Mouse (Mus musculus) gonadal fat pad, adult 2 months (tissue): Measurements from ENCODE around the gene Krt79. TPM values are rescaled to one million over a fixed set of nuclear protein-coding genes. Genes with fewer than 3 reads are reported as not detected.

Experiments used
- DNase-seq: peaks from one replicate; pipeline ENCODE4 v3.0.0-alpha.2; 2012; ENCODE audit warnings: low read depth
- polyA plus RNA-seq: library from polyadenylated mRNA; depleted of rRNA; stranded (reverse); fragments of >200 nt; gene quantifications from 2 replicates; pipeline ENCODE4 v1.2.3, GENCODE M21; 2012; rRNA removed

Gene Krt79
- polyA plus RNA-seq = 3.8 and 9.8 TPM in 2 replicates

DNA sequence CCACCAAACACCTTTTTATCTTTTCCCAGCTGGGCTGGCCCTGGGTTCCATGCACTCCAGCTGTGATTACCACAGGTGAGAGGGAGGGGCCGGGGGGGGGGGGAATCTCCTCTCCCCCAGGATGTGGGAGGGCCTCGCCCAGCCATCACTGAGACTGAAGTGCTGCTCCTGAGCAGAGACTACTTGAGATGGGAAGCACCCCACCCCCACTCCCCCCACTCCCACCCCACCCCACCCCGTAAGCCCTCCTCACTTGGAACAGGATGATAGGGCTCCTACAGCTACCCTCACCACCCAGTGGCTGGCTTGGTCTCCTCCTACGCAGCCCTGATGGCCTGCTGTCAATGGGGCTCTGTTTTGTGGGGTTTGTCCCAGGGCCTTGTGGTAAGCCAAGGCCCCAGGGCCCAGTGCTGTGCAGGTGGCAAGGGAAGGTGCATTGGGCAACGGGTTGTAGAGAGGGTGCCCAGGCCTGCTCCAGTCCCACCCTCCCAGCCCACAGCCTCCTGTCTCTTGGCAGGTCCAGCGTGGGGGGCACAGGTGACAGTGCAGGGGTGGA lies at the start of gene Krt79:
TSS of gene Krt79 (minus strand) at position 51 of the 556 bp plus-strand sequence.
- no peak for DNase-seq

DNA sequence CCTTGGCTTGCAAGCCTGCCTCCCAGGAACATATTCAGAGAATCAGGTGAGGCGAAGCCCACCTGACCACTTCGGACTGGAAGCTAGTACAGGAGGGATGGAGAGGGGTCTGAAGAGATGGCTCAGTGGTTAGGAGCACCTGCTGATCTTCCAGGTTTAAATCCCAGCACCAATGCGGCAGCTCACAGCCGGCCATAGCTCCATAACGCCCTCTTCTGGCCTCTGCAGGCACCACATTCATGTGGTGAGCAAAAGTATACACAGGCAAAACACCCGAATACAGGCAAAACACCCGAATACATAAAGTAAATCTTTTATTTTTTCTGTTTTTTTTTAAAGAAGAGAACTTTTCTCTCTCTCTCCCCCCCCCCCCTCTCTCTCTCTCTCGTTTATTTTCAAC lies 48.6 kb upstream of the Krt79 start:
- DNase-seq = no peak

DNA sequence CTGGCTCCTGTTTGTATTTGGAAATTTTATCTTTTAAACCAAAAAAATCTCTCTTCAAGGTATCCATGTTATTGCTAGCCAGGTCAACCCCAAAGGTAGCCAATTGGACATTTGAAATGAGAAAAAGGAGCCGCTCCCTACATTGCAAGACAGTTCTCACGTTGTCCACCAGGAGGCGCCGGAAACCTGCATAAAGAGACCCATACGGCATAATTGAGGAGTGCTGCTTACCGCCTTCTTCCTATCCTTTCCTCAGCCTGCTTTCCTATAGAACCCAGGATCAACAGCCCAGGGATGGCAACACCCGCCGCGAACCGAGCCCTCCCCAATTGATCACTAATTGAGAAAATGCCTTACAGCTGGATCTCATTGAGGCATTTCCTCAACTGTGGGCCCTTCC lies 48.0 kb upstream of the Krt79 start:
- DNase-seq = no peak

DNA sequence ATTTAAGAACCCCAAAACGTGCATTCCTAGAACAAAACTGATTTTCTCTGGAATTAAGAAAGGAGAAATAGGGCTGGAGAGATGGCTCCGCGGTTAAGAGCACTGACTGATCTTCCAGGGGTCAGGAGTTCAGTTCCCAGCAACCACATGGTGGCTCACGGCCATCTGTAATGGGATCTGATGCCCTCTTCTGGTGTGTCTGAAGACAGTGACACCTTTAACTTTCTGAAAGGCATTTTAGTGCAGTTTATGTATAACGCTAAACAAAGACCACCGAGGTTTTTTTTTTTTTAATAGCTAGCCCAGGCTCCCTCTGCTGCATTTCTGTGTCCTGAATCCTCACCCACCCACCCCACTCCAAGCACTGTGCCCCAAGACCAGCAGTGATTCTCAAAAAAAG lies 44.6 kb upstream of the Krt79 start:
- no peak for DNase-seq

DNA sequence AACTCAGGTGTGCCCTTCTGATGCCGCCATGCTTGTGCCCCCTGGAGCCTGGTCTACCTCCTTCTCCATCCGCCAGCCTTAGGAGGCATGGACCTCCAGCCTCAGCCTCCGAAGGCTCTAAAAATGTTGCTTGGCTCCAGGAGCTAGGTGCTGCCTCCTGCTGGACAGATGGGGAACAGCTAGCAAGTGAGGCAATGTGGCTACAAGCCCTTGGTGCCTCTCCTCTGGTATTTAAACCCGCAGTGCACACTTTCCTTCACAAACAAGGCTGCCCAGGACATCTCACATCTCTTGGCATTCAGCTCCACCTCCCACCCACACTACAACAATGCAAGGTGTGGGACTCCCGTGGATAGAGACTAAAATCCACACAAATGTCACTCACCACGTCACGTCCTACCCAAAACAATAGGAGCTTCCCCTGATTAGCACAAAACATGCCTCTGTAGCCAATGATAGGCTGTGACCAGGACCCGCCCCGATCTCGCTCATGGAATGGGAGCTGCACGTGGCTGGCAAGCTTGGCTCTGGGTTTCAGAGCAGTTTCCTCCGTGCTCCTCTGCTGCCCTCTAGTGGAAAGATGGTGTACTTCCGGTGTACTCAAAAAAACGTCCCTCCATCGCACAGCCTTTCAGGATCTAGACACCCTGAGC lies 44.0 kb upstream of the Krt79 start:
- no peak for DNase-seq

DNA sequence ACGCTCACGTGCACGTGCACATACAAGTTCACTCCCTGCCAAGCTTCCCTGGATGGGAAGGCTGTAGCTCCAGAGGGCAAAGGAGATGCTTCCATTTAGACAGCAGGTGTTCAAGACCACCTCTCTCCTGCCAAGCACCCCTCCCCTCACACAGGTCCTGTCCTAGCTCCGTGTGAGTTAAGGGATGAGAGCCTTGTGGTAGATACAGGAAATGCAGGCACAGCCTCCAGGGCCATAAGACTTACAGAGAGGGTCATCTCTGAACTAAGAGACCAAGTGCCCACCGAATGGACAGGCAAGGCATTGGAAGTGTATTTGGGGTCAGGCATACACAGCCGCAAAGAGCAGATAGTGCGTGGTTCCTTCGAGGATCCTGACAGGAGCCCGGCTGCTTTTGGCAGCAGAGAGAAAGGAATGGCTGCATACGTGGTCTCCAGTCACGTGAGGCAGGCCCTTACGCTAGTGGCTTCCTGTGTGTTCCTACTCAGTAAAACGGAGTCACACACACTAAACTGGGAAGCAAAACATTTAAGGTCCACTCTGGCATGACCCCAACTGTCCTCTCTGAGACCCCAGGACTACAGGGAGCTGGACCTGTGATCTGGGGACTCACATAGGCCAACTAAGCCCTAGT lies 43.3 kb upstream of the Krt79 start:
- no peak for DNase-seq

DNA sequence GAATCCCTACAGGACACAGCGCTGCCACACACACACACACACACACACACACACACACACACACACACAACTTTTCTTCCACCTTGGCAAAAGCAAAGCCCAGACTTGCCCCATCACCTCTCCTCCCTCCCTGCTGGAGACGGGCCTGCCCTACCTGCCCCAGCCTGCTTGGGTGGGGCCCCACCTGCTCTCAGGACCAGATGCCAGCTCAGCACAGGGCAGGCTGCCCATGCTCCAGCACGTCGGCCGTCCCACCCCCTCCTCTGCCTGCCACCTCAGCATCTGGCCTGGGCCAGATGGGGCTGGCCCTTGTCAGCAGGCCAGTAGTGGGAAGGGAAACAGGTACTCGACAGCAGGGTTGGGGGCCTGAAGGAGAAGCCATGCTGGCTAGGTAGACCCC lies 40.7 kb upstream of the Krt79 start:
- no peak for DNase-seq

DNA sequence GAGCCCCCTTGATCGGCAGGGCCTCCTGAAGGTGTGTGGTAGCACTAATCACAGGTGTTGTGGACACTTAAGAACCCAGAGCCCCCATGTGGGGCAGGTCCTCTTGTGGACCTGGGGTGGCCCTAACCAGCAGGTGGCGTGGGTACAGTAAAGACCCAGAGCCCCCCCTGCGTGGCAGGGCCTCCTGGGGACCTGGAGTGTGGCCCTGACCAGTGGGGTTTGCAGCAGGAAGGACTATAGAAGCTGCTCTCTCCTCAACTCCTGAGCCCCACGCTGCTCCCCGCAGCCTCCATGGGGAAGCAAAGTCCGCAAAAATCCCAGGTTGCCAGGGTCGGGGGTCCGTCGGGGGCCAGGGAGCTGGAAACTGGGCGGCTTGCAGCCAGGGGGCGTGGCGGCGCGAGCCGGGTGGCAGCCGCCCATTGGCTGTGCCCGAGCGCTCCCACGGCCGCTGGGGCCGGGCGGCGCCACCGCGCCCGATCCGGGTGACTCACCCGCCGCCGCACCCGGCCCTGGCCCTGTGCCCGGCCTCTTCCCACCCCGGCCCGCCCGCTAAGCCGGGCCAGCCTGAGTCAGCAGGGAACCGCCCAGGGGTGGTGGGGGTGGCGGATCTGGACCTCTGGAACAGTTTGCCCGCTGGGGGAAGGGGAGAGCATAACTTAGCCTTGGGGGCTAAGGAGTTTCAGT lies 37.1 kb upstream of the Krt79 start:
- DNase-seq = no peak

DNA sequence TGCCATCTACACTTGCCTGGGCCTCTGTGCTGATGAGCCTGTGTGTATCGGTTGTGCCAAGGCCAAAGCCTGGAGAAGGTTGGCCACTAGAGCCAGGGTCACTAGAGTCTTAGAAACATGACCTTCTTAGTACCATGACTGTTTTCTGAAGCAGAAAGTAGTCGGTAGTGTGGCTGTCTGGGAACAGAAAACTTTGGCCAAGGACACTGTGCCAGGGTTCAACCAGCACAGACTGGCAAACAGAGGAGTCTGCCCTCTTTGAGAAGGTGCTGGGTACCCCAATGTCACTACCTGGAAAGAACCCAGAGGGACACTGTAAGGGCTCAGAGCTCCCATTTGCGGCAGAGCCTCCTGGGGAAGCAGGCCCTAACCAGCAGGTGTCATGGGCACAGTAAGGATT lies 36.5 kb upstream of the Krt79 start:
- no peak for DNase-seq

DNA sequence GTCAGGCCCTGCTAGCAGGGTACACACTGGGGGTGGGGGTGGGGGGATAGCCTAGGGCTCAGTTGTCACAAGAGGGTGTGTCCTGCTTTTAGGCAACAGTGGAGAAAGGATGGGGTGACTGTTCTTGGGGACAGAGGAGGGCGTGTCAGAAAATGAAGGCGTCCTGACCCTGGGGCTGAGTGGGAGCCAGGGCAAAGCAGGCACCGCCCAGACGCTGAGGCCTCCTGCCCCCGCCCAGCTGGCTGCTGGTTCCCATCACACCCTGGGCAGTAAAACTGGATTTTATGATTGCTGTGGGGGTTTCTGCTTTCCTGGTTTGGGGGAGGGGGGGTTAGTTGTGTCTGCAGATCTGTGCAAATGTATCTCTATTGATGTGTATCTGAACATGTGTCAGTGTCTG lies 35.9 kb upstream of the Krt79 start:
- DNase-seq = no peak

DNA sequence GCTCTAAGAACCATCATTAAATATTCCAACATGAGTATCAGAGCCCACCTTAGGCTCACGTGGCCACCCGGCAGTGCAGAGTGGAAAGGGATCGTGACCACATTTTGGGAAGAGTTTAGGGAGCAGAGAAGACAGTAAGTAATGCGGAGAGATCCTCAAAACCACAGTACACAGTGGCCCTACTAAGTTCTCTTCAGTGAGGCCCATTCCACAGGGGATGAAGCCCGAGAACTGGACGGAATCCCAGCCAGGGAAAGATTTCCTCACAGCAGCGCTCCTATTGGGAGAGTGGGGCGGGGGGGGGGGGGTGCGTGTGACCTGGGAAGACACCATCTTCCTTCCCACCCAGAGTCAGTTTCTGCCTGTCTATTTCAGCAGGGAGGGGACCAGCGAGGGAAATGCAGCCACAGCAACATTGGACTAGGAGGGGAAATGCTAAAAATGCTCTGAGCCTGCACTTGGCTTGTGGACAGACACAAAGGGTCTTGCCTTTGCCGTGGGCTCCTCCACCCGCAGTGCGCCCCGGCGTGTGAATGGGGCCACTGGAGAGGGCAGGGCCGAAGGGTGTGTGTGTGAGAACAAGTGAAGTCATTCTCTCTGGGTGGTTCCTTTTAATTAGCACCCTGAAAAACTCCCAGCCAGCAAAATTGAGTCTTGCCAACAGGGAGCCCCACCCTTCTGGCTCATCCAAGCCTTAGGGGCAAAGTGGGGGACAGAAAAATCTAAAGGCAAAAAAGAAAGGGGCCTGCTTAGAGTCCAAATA lies 34.1 kb upstream of the Krt79 start:
- DNase-seq = no peak

DNA sequence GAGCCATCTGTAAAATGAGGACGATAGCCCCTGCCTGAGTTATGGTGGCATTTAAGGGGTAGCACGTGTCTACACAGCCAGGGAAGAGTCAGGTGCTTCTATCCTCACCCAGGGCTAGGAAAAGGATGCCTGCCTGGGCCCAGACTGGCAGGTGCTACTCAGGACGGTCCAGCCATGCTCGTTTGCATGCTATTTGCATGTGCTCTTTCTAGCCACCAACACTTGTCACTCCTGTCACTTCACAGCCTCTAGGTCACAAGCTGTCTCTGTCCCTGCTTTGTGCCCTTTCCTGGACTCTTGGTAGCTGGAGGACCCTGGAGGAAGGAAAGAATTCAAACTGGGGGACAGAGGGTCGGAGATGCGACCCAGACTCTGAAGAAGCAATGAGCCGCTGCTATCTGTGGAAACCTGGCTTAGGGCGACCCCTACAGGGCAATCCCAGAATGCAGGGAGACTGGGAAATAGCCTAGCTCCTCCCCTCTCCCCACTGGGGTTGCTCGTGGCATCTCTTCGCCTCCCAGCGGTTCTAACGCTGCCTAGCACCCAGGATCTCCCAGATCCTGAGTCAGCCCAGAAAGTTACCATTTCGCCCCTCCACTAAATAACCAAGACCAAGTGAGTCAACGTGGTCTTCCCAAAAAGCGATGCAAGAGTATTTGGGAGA lies 33.4 kb upstream of the Krt79 start:
- DNase-seq = no peak

DNA sequence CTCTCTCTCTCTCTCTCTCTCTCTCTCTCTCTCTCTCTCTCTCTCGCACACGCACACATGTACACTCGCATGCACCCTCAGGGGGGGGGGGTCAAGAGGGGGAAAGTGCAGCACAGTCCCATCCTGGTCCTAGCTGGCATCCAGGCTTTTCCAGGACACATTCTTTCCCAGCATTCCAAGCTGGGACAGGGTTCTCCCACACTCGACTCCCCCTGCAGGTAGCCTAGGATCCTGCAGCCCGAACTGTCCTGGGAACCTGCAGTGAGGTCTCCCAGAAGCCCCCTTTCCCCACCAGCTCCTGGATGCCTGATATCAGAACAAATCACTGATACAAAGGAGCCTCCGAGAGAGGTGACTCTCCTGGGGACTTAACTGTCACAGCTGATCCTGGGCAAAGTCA lies 30.4 kb upstream of the Krt79 start:
- no peak for DNase-seq

DNA sequence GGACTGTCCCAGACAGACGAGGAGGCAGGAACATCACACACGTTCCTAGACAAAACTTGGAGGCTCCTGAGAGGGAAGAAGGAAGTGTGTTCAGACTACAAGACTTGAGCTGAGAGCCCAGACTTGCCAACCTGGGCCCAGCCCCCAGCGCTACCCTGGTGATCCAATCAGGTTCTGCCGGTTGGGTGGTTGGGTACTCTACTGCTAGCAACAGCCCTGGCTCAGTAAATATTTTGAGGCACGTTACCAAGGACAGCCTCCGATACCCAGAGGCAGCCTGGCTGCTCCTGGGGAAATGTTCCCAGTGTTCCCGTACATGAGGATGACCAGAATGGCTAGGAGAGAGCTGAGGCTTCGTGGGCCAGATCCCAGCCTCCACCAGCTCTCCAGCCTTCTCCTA lies 26.7 kb upstream of the Krt79 start:
- DNase-seq = no peak

DNA sequence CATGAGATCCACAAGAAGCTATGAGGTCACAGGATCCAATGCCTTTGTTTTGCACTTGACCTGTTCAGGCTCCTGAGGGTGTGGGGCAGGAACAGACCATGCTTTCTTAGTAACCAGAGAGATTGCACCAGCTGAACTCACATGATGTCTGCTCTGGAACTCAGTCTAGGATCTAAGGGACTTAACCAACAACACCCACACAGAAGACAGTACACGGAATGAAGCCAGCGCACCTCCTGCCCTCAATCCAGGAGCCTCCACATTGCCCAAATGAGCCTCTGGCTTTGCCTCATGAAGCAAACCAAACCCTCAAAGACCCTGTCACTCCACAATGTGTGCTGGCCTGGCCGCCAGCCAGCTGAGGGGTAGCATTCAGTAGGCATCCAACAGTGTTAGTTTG lies 18.8 kb upstream of the Krt79 start:
- no peak for DNase-seq

DNA sequence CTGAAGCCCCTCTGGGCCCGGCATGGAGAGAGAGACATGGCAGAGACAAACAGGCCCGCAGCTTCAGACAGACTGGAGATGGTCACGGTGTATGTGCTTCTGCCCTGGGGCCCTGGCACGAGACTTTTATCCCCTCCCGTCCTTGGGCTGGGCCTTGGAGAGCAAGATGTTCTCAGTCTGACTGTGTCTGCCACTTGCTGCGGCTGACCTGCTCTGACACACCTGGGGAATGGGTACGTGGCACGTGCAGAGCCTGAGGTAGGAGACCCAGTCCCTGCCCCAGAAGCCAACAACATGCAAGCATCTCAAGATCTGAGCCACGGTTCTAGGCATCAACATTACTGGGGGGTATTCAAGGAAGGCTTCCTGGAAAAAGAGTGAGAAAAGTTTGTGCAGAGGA lies 14.1 kb upstream of the Krt79 start, which contains the start of gene Krt78:
TSS of gene Krt78 (minus strand) at position 101 of the 400 bp plus-strand sequence.
- DNase-seq = no peak

DNA sequence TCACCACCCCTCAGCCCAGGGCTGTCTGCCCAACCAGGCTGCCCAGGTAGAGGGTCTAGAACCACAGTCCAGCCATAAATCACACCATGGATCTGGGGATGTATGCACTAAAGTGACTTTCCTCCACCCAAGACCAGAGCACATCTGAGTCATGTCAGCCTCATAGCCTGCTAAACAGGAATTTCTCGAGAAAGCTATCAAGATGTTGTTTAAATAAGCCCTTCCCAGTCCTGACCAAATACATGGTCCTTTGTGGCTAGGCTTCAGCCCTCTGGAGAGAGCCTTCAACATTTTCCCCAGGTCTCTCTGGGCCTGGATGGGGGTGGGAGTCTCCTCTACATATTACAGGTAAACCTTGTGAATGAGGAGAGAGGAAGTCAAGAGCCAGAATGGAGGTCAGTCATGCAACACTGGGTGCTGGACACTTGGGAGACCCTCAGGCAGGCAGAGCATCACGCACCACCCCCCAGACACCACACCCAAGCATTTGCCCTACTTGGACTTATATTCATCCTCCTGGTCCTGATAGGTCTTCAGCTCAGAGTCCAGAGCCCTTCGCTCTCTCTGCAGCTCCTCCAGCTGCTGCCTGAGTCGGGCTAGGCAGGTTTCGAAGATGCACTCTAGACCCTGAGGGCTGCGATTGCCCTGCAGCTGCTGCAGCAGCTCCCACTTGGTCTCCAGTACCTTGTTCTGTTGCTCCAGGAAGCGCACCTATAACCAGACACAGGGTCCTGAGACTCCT lies 12.8 kb upstream of the Krt79 start:
- no peak for DNase-seq

DNA sequence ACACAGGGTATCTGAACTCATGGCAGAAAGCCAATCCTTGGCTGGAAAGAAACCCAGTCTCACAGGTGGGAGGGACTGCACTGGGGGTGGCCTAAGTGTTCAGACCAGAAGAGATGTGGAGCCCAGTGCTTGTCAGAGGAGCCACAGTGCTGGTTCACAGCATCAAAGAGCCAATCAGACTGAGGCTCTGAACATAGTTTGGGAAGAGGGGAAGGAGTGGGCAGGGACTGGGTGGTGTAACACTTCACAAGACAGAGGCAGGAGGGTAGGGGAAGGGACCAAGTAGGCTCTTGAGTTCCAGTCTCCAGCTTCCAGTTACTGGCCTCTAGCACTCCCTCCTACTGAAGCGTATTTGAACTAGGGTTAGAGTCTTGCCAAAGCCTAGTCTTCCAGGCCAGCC lies 5.3 kb upstream of the Krt79 start:
- DNase-seq = no peak

DNA sequence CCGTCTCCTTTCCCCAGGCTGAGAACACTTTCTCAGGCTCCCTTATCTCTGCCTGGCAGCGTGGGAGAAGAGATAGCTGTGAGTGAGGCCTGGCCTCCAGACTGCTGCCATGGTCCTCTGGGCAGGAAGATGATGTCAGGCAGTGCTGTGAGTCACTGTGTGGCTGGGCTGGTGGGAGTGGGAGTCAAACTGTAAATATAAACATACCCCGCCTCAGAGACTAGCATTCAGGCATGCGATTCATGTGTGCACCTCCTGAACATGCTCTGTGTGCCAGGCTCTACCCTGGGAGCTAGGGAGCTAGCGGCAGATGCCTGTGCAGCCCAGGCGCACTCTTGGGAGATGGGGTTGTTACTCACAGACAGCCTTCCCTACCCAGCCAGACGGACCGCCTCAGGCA lies 1.8 kb upstream of the Krt79 start:
- DNase-seq = no peak

DNA sequence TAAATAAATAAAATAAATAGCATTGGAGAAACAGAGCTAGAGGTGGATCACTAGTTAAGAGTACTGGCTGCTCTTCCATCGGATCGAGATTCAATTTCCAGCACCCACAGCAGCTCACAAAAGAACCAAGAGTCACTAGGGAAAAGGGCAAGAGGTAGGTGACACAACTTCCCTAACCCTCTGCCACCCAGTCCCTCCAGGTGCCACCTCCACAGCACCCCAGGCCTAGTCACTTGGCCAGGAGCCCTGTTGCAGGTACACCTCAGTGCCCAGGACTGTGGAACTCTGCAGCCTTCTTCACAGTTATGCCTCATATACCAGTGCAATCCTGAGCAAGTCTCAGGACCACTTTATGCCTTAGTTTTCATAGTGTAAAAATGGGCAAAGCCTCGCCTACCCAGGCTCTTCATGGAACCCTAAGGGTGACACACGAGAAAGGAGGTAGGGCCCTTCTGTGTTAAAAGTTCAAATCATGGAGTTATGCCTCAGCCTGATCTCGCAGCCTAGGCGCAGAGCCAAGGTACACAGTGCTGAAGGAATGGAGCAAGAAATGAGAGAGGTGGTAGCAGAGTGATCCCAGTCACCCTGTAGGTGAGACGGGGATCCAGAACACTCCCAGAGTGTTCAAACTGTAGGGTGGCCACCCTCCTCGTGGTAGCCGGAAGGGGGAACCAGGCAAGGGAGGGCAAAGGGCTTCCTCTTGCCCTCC lies 1.4 kb downstream of the Krt79 start:
- DNase-seq = peak; percentile 88
